Mouse (Mus musculus) skeletal muscle tissue, adult 2 months (tissue): ENCODE measurements around the gene Snapc2.

Source experiments
- DNase-seq: peaks from one replicate; pipeline ENCODE4 v3.0.0-alpha.2; 2012; ENCODE audit warnings: low read depth, low spot score

Snapc2 gene

GRCm38 (mm10) chr8:4252934-4253841, at the start of gene Snapc2:
Gene Snapc2 (plus strand): TSS chr8:4253080.
- DNase-seq: peak; percentile 88

GRCm38 (mm10) chr8:4205246-4206123, 47.4 kb upstream of the Snapc2 start:
- DNase-seq: no peak

- DNase-seq: no peak
Measured at GRCm38 (mm10) chr8:4206182-4207015, 46.5 kb upstream of the Snapc2 start.

- DNase-seq: no peak
Measured at GRCm38 (mm10) chr8:4207016-4207350, 45.9 kb upstream of the Snapc2 start.

- no peak for DNase-seq
Measured at GRCm38 (mm10) chr8:4211097-4211496, 41.8 kb upstream of the Snapc2 start.

- no peak for DNase-seq
Measured at GRCm38 (mm10) chr8:4212809-4213209, 40.1 kb upstream of the Snapc2 start.

- no peak for DNase-seq
Measured at GRCm38 (mm10) chr8:4213210-4214005, 39.5 kb upstream of the Snapc2 start.

GRCm38 (mm10) chr8:4214006-4214980, 38.6 kb upstream of the Snapc2 start:
- no peak for DNase-seq

- no peak for DNase-seq
Measured at GRCm38 (mm10) chr8:4216296-4216695, 36.6 kb upstream of the Snapc2 start.

- DNase-seq: no peak
Measured at GRCm38 (mm10) chr8:4216791-4217621, 35.9 kb upstream of the Snapc2 start, which contains the start of gene Prr36. Gene Prr36 (minus strand): TSS chr8:4217459.

- no peak for DNase-seq
Measured at GRCm38 (mm10) chr8:4219617-4220016, 33.3 kb upstream of the Snapc2 start.

GRCm38 (mm10) chr8:4222059-4222458, 30.8 kb upstream of the Snapc2 start:
- DNase-seq: no peak

- DNase-seq: no peak
Measured at GRCm38 (mm10) chr8:4226323-4226722, 26.6 kb upstream of the Snapc2 start.

- no peak for DNase-seq
Measured at GRCm38 (mm10) chr8:4226739-4227347, 26.0 kb upstream of the Snapc2 start, which contains the start of gene Lrrc8e. Gene Lrrc8e (plus strand): TSS chr8:4226827.

- DNase-seq: no peak
Measured at GRCm38 (mm10) chr8:4227919-4228318, 25.0 kb upstream of the Snapc2 start.

GRCm38 (mm10) chr8:4229784-4230183, 23.1 kb upstream of the Snapc2 start:
- no peak for DNase-seq

- DNase-seq: no peak
Measured at GRCm38 (mm10) chr8:4230612-4231351, 22.1 kb upstream of the Snapc2 start.
